Mouse (Mus musculus) neural tube, embryonic 11.5 days (tissue): ENCODE results near the gene Elmo1. TPM values are rescaled to one million over a fixed set of nuclear protein-coding genes. Genes with fewer than 3 reads are reported as not detected.

Experiments
- ATAC-seq: fragments of 200-750 bp; cut with Nextera tagmentation; 2 replicates; pipeline ENCODE4 v1.8.0; 2017; ENCODE audit warnings: moderate number of reproducible peaks, mild to moderate bottlenecking, moderate TSS enrichment, moderate library complexity; ENCODE audit not compliant: insufficient read depth, low FRiP score, low TSS enrichment
- DNase-seq: peaks from one replicate; pipeline ENCODE4 v3.0.0-alpha.2; 2015; ENCODE audit warnings: low spot score
- H3K27ac ChIP-seq: fragments of 300-500 bp; sonication (generic); 2 replicates; pipeline ENCODE4 v1.5.1; 2014; ENCODE audit warnings: low read depth, mild to moderate bottlenecking, low read length
- H3K27me3 ChIP-seq: fragments of 300-500 bp; sonication (generic); 2 replicates; pipeline ENCODE4 v1.6.1; 2014; ENCODE audit warnings: mild to moderate bottlenecking, low read length, mixed read lengths; ENCODE audit not compliant: control insufficient read depth, insufficient read depth
- H3K36me3 ChIP-seq: fragments of 300-500 bp; sonication (generic); 2 replicates; pipeline ENCODE4 v1.6.1; 2014; ENCODE audit warnings: mild to moderate bottlenecking, low read length, moderate library complexity, mixed read lengths; ENCODE audit not compliant: control insufficient read depth, insufficient read depth
- H3K4me1 ChIP-seq: fragments of 300-500 bp; sonication (generic); 2 replicates; pipeline ENCODE4 v1.6.1; 2014; ENCODE audit warnings: low read length, mixed read lengths; ENCODE audit not compliant: control insufficient read depth, insufficient read depth
- H3K4me2 ChIP-seq: fragments of 300-500 bp; sonication (generic); 2 replicates; pipeline ENCODE4 v1.6.1; 2014; ENCODE audit warnings: low read depth, mild to moderate bottlenecking, moderate library complexity
- H3K4me3 ChIP-seq: fragments of 300-500 bp; sonication (generic); 2 replicates; pipeline ENCODE4 v1.5.1; 2014; ENCODE audit warnings: low read depth, low read length
- H3K9ac ChIP-seq: fragments of 300-500 bp; sonication (generic); 2 replicates; pipeline ENCODE4 v1.6.1; 2014; ENCODE audit warnings: mild to moderate bottlenecking, low read length
- H3K9me3 ChIP-seq: fragments of 300-500 bp; sonication (generic); 2 replicates; pipeline ENCODE4 v1.6.1; 2016; ENCODE audit warnings: low read length; ENCODE audit not compliant: control insufficient read depth
- WGBS: fragments of 180-500 bp; shearing (Covaris S2); extraction: QIAGEN DNeasy Blood & Tissue Kit; methylation state at CpG from one replicate; pipeline ENCODE4 v1.1.7; 2014; 5-methylcytosine and 5-hydroxymethylcytosine counted together
- polyA plus RNA-seq: library from polyadenylated mRNA; unstranded; fragments of >200 nt; fragmentation: Nextera tagmentation; extraction: Ambion mirVana; gene quantifications from 2 replicates; pipeline ENCODE4 v1.2.1, GENCODE M21; 2014

The Elmo1 gene
- polyA plus RNA-seq, 1 experiment from 2014 or later = 28.7 TPM

- no peak for ATAC-seq
- 77% methylated on average over 8 of the region's 8 CpGs for WGBS
Measured at GRCm38 (mm10) chr13:20049654-20050053, 40.7 kb upstream of the Elmo1 start.

GRCm38 (mm10) chr13:20050149-20050548 is 40.2 kb upstream of the Elmo1 start:
- WGBS = 91% methylated on average over 10 of the region's 10 CpGs
- Histone ChIP-seq H3K4me2 (no peak overlapping the region), H3K36me3 (no peaks in the 10 kb centered on the region), H3K27me3 (no peaks in the 10 kb centered on the region), H3K9me3 (no peaks in the 10 kb centered on the region), H3K9ac (no peak overlapping the region), H3K4me1 (no peaks in the 10 kb centered on the region), H3K4me3 (no peak overlapping the region), H3K27ac (no peak overlapping the region)
- ATAC-seq (no peak), DNase-seq (no peak)

More at GRCm38 (mm10) chr13:20049654-20050053, 40.7 kb upstream of the Elmo1 start:
- no peak overlapping the region for H3K27ac ChIP-seq
- no peak overlapping the region for H3K4me3 ChIP-seq
- H3K4me1 ChIP-seq = no peaks in the 10 kb centered on the region
- no peak for DNase-seq
- H3K4me2 ChIP-seq = no peak overlapping the region
- no peaks in the 10 kb centered on the region for H3K9me3 ChIP-seq
- no peaks in the 10 kb centered on the region for H3K36me3 ChIP-seq
- H3K27me3 ChIP-seq = no peaks in the 10 kb centered on the region
- no peak overlapping the region for H3K9ac ChIP-seq

GRCm38 (mm10) chr13:20057926-20058325 is 32.5 kb upstream of the Elmo1 start:
- no peak for DNase-seq
- Histone ChIP-seq H3K9ac (no peak overlapping the region), H3K4me1 (no peaks in the 10 kb centered on the region), H3K4me2 (no peak overlapping the region), H3K36me3 (no peaks in the 10 kb centered on the region), H3K4me3 (no peak overlapping the region), H3K27me3 (no peaks in the 10 kb centered on the region), H3K27ac (no peak overlapping the region), H3K9me3 (no peaks in the 10 kb centered on the region)
- 85% methylated on average over 1 of the region's 1 CpGs for WGBS
- ATAC-seq = no peak

GRCm38 (mm10) chr13:20061031-20061430 is 29.4 kb upstream of the Elmo1 start:
- WGBS = 82% methylated on average over 5 of the region's 5 CpGs
- no peak overlapping the region for H3K27ac ChIP-seq
- no peaks in the 10 kb centered on the region for H3K9me3 ChIP-seq
- no peak overlapping the region for H3K9ac ChIP-seq
- no peak overlapping the region for H3K4me3 ChIP-seq
- H3K36me3 ChIP-seq = no peaks in the 10 kb centered on the region
- H3K4me1 ChIP-seq = no peaks in the 10 kb centered on the region
- ATAC-seq (no peak), DNase-seq (no peak)
- H3K4me2 ChIP-seq = no peak overlapping the region
- no peaks in the 10 kb centered on the region for H3K27me3 ChIP-seq

- H3K9me3 ChIP-seq = no peaks in the 10 kb centered on the region
- no peak overlapping the region for H3K4me3 ChIP-seq
- H3K27me3 ChIP-seq = no peaks in the 10 kb centered on the region
- H3K9ac ChIP-seq = no peak overlapping the region
- no peaks in the 10 kb centered on the region for H3K36me3 ChIP-seq
- DNase-seq = no peak
- H3K4me1 ChIP-seq = no peaks in the 10 kb centered on the region
- H3K4me2 ChIP-seq = no peak overlapping the region
- ATAC-seq = no peak
- 86% methylated on average over 5 of the region's 5 CpGs for WGBS
- no peak overlapping the region for H3K27ac ChIP-seq
Measured at GRCm38 (mm10) chr13:20063331-20063730, 27.1 kb upstream of the Elmo1 start.

- H3K36me3 ChIP-seq = no peaks in the 10 kb centered on the region
- H3K9ac ChIP-seq = no peak overlapping the region
- ATAC-seq = no peak
- no peak for DNase-seq
- no peak overlapping the region for H3K4me3 ChIP-seq
- H3K4me1 ChIP-seq = no peaks in the 10 kb centered on the region
- H3K9me3 ChIP-seq = no peaks in the 10 kb centered on the region
- H3K27me3 ChIP-seq = no peaks in the 10 kb centered on the region
- no peak overlapping the region for H3K27ac ChIP-seq
- H3K4me2 ChIP-seq = no peak overlapping the region
Measured at GRCm38 (mm10) chr13:20072043-20072442, 18.4 kb upstream of the Elmo1 start.

GRCm38 (mm10) chr13:20072994-20073393 is 17.4 kb upstream of the Elmo1 start:
- H3K4me3 ChIP-seq = no peak overlapping the region
- WGBS = 87% methylated on average over 5 of the region's 5 CpGs
- DNase-seq (no peak), ATAC-seq (no peak)
- no peak overlapping the region for H3K9ac ChIP-seq
- H3K4me1 ChIP-seq = no peaks in the 10 kb centered on the region
- H3K27me3 ChIP-seq = no peaks in the 10 kb centered on the region
- H3K36me3 ChIP-seq = no peaks in the 10 kb centered on the region
- H3K9me3 ChIP-seq = no peaks in the 10 kb centered on the region
- H3K27ac ChIP-seq = no peak overlapping the region
- no peak overlapping the region for H3K4me2 ChIP-seq

- no peak overlapping the region for H3K27ac ChIP-seq
- 93% methylated on average over 1 of the region's 1 CpGs for WGBS
- H3K27me3 ChIP-seq = no peaks in the 10 kb centered on the region
- no peak overlapping the region for H3K4me2 ChIP-seq
- no peak for ATAC-seq
- H3K36me3 ChIP-seq = no peaks in the 10 kb centered on the region
- H3K4me3 ChIP-seq = no peak overlapping the region
- H3K9ac ChIP-seq = no peak overlapping the region
- no peak for DNase-seq
- H3K4me1 ChIP-seq = no peaks in the 10 kb centered on the region
- H3K9me3 ChIP-seq = no peaks in the 10 kb centered on the region
Measured at GRCm38 (mm10) chr13:20076521-20076920, 13.9 kb upstream of the Elmo1 start.

GRCm38 (mm10) chr13:20077237-20077636 is 13.2 kb upstream of the Elmo1 start:
- no peak overlapping the region for H3K9ac ChIP-seq
- no peak overlapping the region for H3K4me3 ChIP-seq
- no peak overlapping the region for H3K27ac ChIP-seq
- no peaks in the 10 kb centered on the region for H3K9me3 ChIP-seq
- H3K4me2 ChIP-seq = no peak overlapping the region
- 93% methylated on average over 3 of the region's 3 CpGs for WGBS
- no peaks in the 10 kb centered on the region for H3K27me3 ChIP-seq
- ATAC-seq (no peak), DNase-seq (no peak)
- no peaks in the 10 kb centered on the region for H3K36me3 ChIP-seq
- H3K4me1 ChIP-seq = no peaks in the 10 kb centered on the region
